Mouse (Mus musculus) hindbrain, postnatal 0 days (tissue): Measurements from ENCODE around the gene Igsf6. TPM values are rescaled to one million over a fixed set of nuclear protein-coding genes. Genes with fewer than 3 reads are reported as not detected.
A peak's percentile ranks its signal among the peaks of the same experiment; 100 is the strongest.

Experiments used
- ATAC-seq: fragments of 200-750 bp; cut with Nextera tagmentation; 2 replicates; pipeline ENCODE4 v1.8.0; 2017; ENCODE audit warnings: mild to moderate bottlenecking, moderate TSS enrichment, moderate library complexity
- DNase-seq: peaks from one replicate; pipeline ENCODE4 v3.0.0-alpha.2; 2015; ENCODE audit warnings: low spot score
- H3K27ac ChIP-seq: fragments of 300-500 bp; sonication (generic); 2 replicates; pipeline ENCODE4 v1.5.1; 2014; ENCODE audit warnings: mild to moderate bottlenecking
- H3K27me3 ChIP-seq: fragments of 300-500 bp; sonication (generic); 2 replicates; pipeline ENCODE4 v1.6.1; 2014; ENCODE audit warnings: low read length, mixed read lengths; ENCODE audit not compliant: insufficient read depth
- H3K36me3 ChIP-seq: fragments of 300-500 bp; sonication (generic); 2 replicates; pipeline ENCODE4 v1.6.1; 2014; ENCODE audit warnings: low read length, mixed read lengths; ENCODE audit not compliant: insufficient read depth
- H3K4me1 ChIP-seq: fragments of 300-500 bp; sonication (generic); 2 replicates; pipeline ENCODE4 v1.6.1; 2014; ENCODE audit warnings: antibody characterized with exemption, low read length, mixed read lengths; ENCODE audit not compliant: insufficient read depth
- H3K4me2 ChIP-seq: fragments of 300-500 bp; sonication (generic); 2 replicates; pipeline ENCODE4 v1.6.1; 2014; ENCODE audit warnings: low read depth, mild to moderate bottlenecking, low read length, moderate library complexity, mixed read lengths
- H3K4me3 ChIP-seq: fragments of 300-500 bp; sonication (generic); 2 replicates; pipeline ENCODE4 v1.5.1; 2014; ENCODE audit warnings: low read length
- H3K9ac ChIP-seq: fragments of 300-500 bp; sonication (generic); replicated peaks from 2 replicates; pipeline ENCODE4 v1.6.1; 2014; ENCODE audit warnings: mild to moderate bottlenecking, low read length, moderate library complexity, mixed read lengths
- H3K9me3 ChIP-seq: fragments of 300-500 bp; sonication (generic); 2 replicates; pipeline ENCODE4 v1.6.1; 2016; ENCODE audit warnings: low read length, mixed read lengths
- CTCF ChIP-seq: IDR thresholded peaks from 2 replicates; pipeline ENCODE4 v1.5.1; 2016; ENCODE audit warnings: antibody characterized with exemption, control low read depth, low read depth
- WGBS: fragments of 180-500 bp; shearing (Covaris S2); extraction: QIAGEN DNeasy Blood & Tissue Kit; methylation state at CpG from one replicate; pipeline ENCODE4 v1.1.7; 2014; 5-methylcytosine and 5-hydroxymethylcytosine counted together
- polyA plus RNA-seq: library from polyadenylated mRNA; unstranded; fragments of >200 nt; fragmentation: Nextera tagmentation; extraction: Ambion mirVana; gene quantifications from 2 replicates; pipeline ENCODE4 v1.2.1, GENCODE M21; 2015
- total RNA-seq: library from RNA; depleted of rRNA; stranded (reverse); fragments of >200 nt; gene quantifications from 2 replicates; pipeline ENCODE4 v1.2.3, GENCODE M21; 2014; rRNA removed

Igsf6 gene
- total RNA-seq (0.11 TPM in 1 of 2 replicates, not detected in the other), polyA plus RNA-seq (0.86 and 0.88 TPM in 2 replicates)

DNA sequence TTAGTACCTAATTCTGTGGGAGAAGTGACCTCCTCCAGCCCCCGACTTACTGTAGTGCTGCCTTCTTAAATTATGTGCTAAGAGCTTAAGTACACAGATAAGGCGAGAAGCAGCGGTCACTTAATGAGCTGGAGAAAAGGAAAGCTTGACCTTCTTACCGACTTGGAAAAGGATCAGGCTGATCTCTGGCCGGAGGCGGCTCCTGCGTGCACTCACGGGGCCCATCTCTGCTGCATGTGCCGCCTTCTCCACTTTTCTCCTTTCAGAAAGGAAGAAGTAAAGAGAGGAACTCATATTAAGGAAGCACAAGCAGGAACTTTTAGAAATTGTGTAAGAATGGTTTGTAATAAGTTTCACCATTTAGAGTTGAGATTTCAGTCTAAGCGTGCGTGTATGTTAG, at the start of gene Igsf6:
TSS of gene Igsf6 (minus strand) at position 292 of the 400 bp plus-strand sequence.
- Histone ChIP-seq H3K27me3 (no peaks in the 10 kb centered on the region), H3K4me2 (no peak within 1 kb of the TSS), H3K4me1 (no peaks in the 10 kb centered on the region), H3K4me3 (no peak within 1 kb of the TSS), H3K27ac (no peak within 1 kb of the TSS), H3K36me3 (peaks cover 9% of the 10 kb centered on the region; the same call in 1 of the 2 replicates), H3K9me3 (no peaks in the 10 kb centered on the region), H3K9ac (no peak within 1 kb of the TSS)
- no peak for TF ChIP-seq CTCF
- DNase-seq (no peak), ATAC-seq (no peak)
- WGBS = 80% methylated on average over 11 of the region's 11 CpGs

- peak; percentile 90 for TF ChIP-seq CTCF
- Histone ChIP-seq H3K36me3 (no peaks in the 10 kb centered on the region), H3K9me3 (no peaks in the 10 kb centered on the region), H3K4me1 (no peaks in the 10 kb centered on the region), H3K27me3 (no peaks in the 10 kb centered on the region), H3K27ac (no peak overlapping the region), H3K9ac (no peak overlapping the region), H3K4me3 (no peak overlapping the region), H3K4me2 (0 out of 2 replicates have a peak overlapping the region, but pooled peaks have one; percentile 13)
- ATAC-seq = peak; percentile 82
- DNase-seq = peak; percentile 90
- WGBS = 8% methylated on average over 10 of the region's 10 CpGs
Observed at GRCm38 (mm10) chr7:121120143-121120818, 45.9 kb upstream of the Igsf6 start.

GRCm38 (mm10) chr7:121111762-121112161, 37.4 kb upstream of the Igsf6 start:
- H3K36me3 ChIP-seq = no peaks in the 10 kb centered on the region
- WGBS = 71% methylated on average over 3 of the region's 3 CpGs
- H3K9ac ChIP-seq = no peak overlapping the region
- H3K4me3 ChIP-seq = no peak overlapping the region
- H3K9me3 ChIP-seq = no peaks in the 10 kb centered on the region
- no peaks in the 10 kb centered on the region for H3K4me1 ChIP-seq
- DNase-seq = no peak
- no peak for TF ChIP-seq CTCF
- no peak for ATAC-seq
- no peaks in the 10 kb centered on the region for H3K27me3 ChIP-seq
- H3K27ac ChIP-seq = no peak overlapping the region
- no peak overlapping the region for H3K4me2 ChIP-seq

DNA sequence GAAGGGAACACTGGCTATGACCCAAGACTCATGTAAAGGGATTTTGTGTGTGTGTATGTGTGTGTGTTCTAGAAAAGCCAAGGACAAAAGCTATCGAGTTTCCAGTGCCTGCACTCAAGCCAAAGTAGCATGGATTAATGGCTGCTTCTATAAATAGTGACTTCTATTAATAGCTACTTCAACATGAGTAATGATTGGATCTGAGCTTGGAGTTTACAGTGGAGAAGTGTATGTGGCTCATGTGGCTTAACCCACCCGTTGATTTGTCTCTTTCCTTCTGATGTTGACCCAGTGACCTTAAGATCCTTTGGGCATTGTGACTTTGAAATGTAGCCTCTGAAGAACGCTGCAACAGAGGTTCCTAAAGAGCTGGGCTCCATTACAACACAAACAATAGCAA, 36.9 kb upstream of the Igsf6 start:
- H3K4me2 ChIP-seq = no peak overlapping the region
- no peak overlapping the region for H3K9ac ChIP-seq
- no peak overlapping the region for H3K27ac ChIP-seq
- H3K4me1 ChIP-seq = no peaks in the 10 kb centered on the region
- 31% methylated on average over 3 of the region's 3 CpGs for WGBS
- H3K27me3 ChIP-seq = no peaks in the 10 kb centered on the region
- no peaks in the 10 kb centered on the region for H3K9me3 ChIP-seq
- no peak overlapping the region for H3K4me3 ChIP-seq
- ATAC-seq (no peak), DNase-seq (no peak)
- no peak for TF ChIP-seq CTCF
- H3K36me3 ChIP-seq = no peaks in the 10 kb centered on the region

DNA sequence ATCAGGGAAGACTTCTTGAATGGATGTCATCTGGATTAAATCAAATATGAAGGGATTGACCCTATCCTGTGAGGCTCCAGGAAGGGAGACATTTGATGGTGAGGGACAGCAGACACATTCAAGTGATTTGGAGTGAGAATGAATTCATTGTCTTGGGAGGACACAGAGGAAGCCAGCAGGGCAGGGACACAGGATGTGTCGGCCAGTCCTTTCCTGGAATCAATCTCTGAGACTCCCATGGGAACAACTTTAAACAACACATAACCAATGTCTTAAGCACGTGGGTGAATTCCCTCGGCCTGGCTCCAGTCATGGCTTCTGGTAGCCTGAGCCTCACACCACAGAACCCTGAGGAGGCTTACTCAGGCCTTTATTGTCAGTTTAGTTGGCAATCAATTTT, 33.5 kb upstream of the Igsf6 start:
- TF ChIP-seq CTCF = no peak
- Histone ChIP-seq H3K9me3 (no peaks in the 10 kb centered on the region), H3K9ac (no peak overlapping the region), H3K4me3 (no peak overlapping the region), H3K27ac (no peak overlapping the region), H3K27me3 (no peaks in the 10 kb centered on the region), H3K4me1 (no peaks in the 10 kb centered on the region), H3K36me3 (no peaks in the 10 kb centered on the region), H3K4me2 (no peak overlapping the region)
- WGBS = 60% methylated on average over 3 of the region's 3 CpGs
- ATAC-seq (no peak), DNase-seq (no peak)

- Histone ChIP-seq H3K27ac (no peak overlapping the region), H3K4me3 (no peak overlapping the region), H3K9me3 (no peaks in the 10 kb centered on the region), H3K9ac (no peak overlapping the region), H3K4me1 (no peaks in the 10 kb centered on the region), H3K36me3 (no peaks in the 10 kb centered on the region), H3K27me3 (no peaks in the 10 kb centered on the region), H3K4me2 (no peak overlapping the region)
- no peak for TF ChIP-seq CTCF
- no peak for DNase-seq
- 71% methylated on average over 10 of the region's 10 CpGs for WGBS
- no peak for ATAC-seq
Observed at GRCm38 (mm10) chr7:121098614-121099389, 24.4 kb upstream of the Igsf6 start.
